Mouse (Mus musculus): Measurements from ENCODE around the gene Usp24.

DNA sequence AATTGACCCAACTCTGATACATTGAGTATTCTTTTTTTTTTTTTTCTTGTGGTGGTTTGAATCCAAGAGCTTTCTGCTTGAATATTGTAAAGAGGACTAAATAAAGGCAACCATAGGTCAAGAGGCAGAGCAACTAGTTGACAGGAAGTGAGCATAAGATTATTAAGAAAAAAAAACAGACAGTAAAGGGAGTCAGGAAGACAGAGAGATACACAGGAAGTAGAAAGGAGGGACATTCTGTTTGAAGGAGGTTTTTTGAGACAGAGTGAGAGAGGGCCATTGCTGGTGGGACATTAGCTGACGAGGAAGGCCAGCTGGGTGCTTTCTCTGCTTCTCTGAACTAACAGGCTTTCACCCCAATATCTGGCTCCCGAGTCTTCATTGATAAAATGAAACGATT, 7.9 kb upstream of the Usp24 start:
- TF ChIP-seq MAFK (IDR thresholded peaks at IDR 0.05; ENCODE audit: insufficient read depth, low read depth, low read length) (no peak), HCFC1 (IDR thresholded peaks at IDR 0.05; ENCODE audit: borderline replicate concordance, insufficient read depth, low read length) (no peak)

All from ES-E14 (cell line).